Mouse (Mus musculus) c-Kit-positive CD71-positive TER-119-positive erythroid progenitor cells, embryonic 14.5 days (primary cell): ENCODE results near the gene Fuk.
A peak's percentile ranks its signal among the peaks of the same experiment; 100 is the strongest.

Experiments
- DNase-seq: peaks from one replicate; pipeline ENCODE4 v3.0.0-alpha.2; 2013; ENCODE audit warnings: low spot score

Fuk gene

GRCm38 (mm10) chr8:110901839-110902578, at the start of gene Fuk:
TSS of gene Fuk (minus strand) at chr8:110902488.
- peak; percentile 79 for DNase-seq

- no peak for DNase-seq
These were observed 47.8 kb upstream of the Fuk start for GRCm38 (mm10) chr8:110950065-110950484.

GRCm38 (mm10) chr8:110945716-110946115, 43.4 kb upstream of the Fuk start:
- DNase-seq, result no peak

- DNase-seq, result no peak
These were observed 42.1 kb upstream of the Fuk start for GRCm38 (mm10) chr8:110944276-110944876.

GRCm38 (mm10) chr8:110941453-110941948, 39.2 kb upstream of the Fuk start:
- DNase-seq, result no peak

GRCm38 (mm10) chr8:110940682-110941452, 38.6 kb upstream of the Fuk start:
- no peak for DNase-seq

GRCm38 (mm10) chr8:110938882-110939589, 36.7 kb upstream of the Fuk start:
- DNase-seq, result no peak

GRCm38 (mm10) chr8:110936217-110936616, 33.9 kb upstream of the Fuk start:
- no peak for DNase-seq

- peak; percentile 77 for DNase-seq
These were observed 31.0 kb upstream of the Fuk start for GRCm38 (mm10) chr8:110933272-110933671.

- DNase-seq, result peak; percentile 37
These were observed 30.2 kb upstream of the Fuk start for GRCm38 (mm10) chr8:110932444-110932843.

GRCm38 (mm10) chr8:110931176-110931939, 29.1 kb upstream of the Fuk start:
- peak; percentile 67 for DNase-seq

- DNase-seq, result peak; percentile 34
These were observed 27.4 kb upstream of the Fuk start for GRCm38 (mm10) chr8:110929672-110930071.

- peak; percentile 83 for DNase-seq
These were observed 26.8 kb upstream of the Fuk start for GRCm38 (mm10) chr8:110929066-110929465.

- peak; percentile 37 for DNase-seq
These were observed 26.1 kb upstream of the Fuk start for GRCm38 (mm10) chr8:110928435-110928834.

- DNase-seq, result no peak
These were observed 24.4 kb upstream of the Fuk start for GRCm38 (mm10) chr8:110926690-110927089.

GRCm38 (mm10) chr8:110925691-110926140, 23.4 kb upstream of the Fuk start:
- DNase-seq, result no peak

- peak; percentile 84 for DNase-seq
These were observed 19.4 kb upstream of the Fuk start for GRCm38 (mm10) chr8:110921492-110922230.

GRCm38 (mm10) chr8:110920773-110921277, 18.5 kb upstream of the Fuk start:
- no peak for DNase-seq

GRCm38 (mm10) chr8:110920032-110920772, 17.9 kb upstream of the Fuk start:
- no peak for DNase-seq
